Mouse (Mus musculus): ENCODE data around the gene Slf2.

DNA sequence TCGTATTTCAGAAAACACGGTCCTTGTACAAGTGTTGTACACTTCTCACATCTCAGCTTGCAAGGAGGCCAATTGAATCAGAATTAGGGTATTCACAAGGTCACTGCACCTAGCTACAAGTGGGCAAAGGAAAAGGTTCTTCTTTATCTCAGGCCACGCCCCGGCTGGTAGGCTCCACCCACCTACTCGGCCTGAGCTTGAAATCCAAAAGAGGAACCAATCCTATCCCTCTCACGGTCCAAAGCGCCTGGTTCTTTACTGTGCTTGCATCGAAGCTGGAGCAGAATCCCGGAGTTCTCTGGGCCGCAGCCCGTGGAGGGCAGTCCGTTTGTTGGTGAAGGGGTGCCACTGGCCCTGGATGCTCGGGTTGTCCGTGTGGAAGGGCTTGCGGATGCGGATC, 74.5 kb downstream of the Slf2 start, which contains the start of gene Twnk:
- TF ChIP-seq CTCF (IDR thresholded peaks at IDR 0.05; ENCODE audit: borderline replicate concordance, extremely low read depth, insufficient read depth, insufficient read length) (no peak), POLR2A (IDR thresholded peaks at IDR 0.05; ENCODE audit: borderline replicate concordance, extremely low read depth, insufficient read depth, insufficient read length, poor library complexity, severe bottlenecking) (no peak)
